9 mouse cellular contexts compared by ENCODE assay signal in genomic region chr15:78898507-78899001, GRCm38 (mm10). TPM values are rescaled to one million over a fixed set of nuclear protein-coding genes. Genes with fewer than 3 reads are reported as not detected.
A peak's percentile ranks its signal among the peaks of the same experiment; 100 is the strongest.
DNase-seq lines count a peak whose midpoint lies in the region; ATAC-seq and TF ChIP-seq lines count a peak whose summit lies in the region.
"Had no signal": no experiment of that assay in that cellular context is flagged by ENCODE, and none has a peak within 500 bp of the region (broad histone marks: within the 10 kb centered on the region; RNA-seq: fewer than 3 reads in every experiment).

No protein-coding gene starts in this region.

- TF ChIP-seq CTCF in kidney, adult 2 months (conservative IDR thresholded peaks at IDR 0.05; ENCODE audit: insufficient read depth, insufficient read length, low read depth, low read length): no peak

- TF ChIP-seq POLR2A in kidney, adult 2 months (IDR thresholded peaks at IDR 0.05; ENCODE audit: low read depth, low read length): no peak

- WGBS in kidney, adult 2 months: 66% methylated on average over 6 of the region's 6 CpGs
- 50% methylated on average over 6 of the region's 6 CpGs for WGBS in embryonic facial prominence, embryonic 15.5 days

- H3K4me1 ChIP-seq in kidney, adult 2 months (ENCODE audit: control insufficient read depth, insufficient read depth, low read length): no peaks in the 10 kb centered on the region
- peaks cover 81% of the 10 kb centered on the region for H3K4me1 ChIP-seq in embryonic facial prominence, embryonic 15.5 days

- no peaks in the 10 kb centered on the region for H3K9me3 ChIP-seq in embryonic facial prominence, embryonic 15.5 days (replicated peaks)

- no peak for DNase-seq in kidney, adult 2 months
- no peak for DNase-seq in kidney, postnatal 25 days
- peak; percentile 70 for DNase-seq in ES-CJ7 (ENCODE audit: low read depth, low spot score)
- no peak for DNase-seq in cerebellum, adult 18-20 months
- no peak for DNase-seq in urinary bladder, postnatal 36 days (ENCODE audit: low spot score in 2 of 2)
- DNase-seq in urinary bladder, adult 18-20 months (ENCODE audit: low spot score in 2 of 2): no peak

- H3K36me3 ChIP-seq in kidney, adult 2 months (ENCODE audit: control insufficient read depth, insufficient read depth, low read length): no peaks in the 10 kb centered on the region
- peaks cover 11% of the 10 kb centered on the region for H3K36me3 ChIP-seq in embryonic facial prominence, embryonic 15.5 days

- H3K27me3 ChIP-seq in kidney, adult 2 months (replicated peaks; ENCODE audit: control insufficient read depth, insufficient read depth, low read length): no peaks in the 10 kb centered on the region
- H3K27me3 ChIP-seq in embryonic facial prominence, embryonic 15.5 days: no peaks in the 10 kb centered on the region

- ATAC-seq in embryonic facial prominence, embryonic 15.5 days (ENCODE audit: insufficient number of reproducible peaks, low FRiP score, low TSS enrichment, low read depth): no peak
- peak; percentile 37; the same call in 1 of the 2 replicates for ATAC-seq in neutrophil, adult 5-6 weeks (ENCODE audit: extremely low read depth, insufficient number of reproducible peaks, low FRiP score, poor library complexity, severe bottlenecking)

- peak overlapping the region; percentile 65 for H3K4me2 ChIP-seq in embryonic facial prominence, embryonic 15.5 days (replicated peaks)

- no peak overlapping the region for H3K4me3 ChIP-seq in kidney, adult 2 months (ENCODE audit: insufficient read depth, low read depth, low read length)
- H3K4me3 ChIP-seq in embryonic facial prominence, embryonic 15.5 days (replicated peaks): peak overlapping the region; percentile 76

- H3K9ac ChIP-seq in embryonic facial prominence, embryonic 15.5 days: no peak overlapping the region

- H3K27ac ChIP-seq in kidney, adult 2 months (ENCODE audit: insufficient read depth, low read depth, low read length): peak overlapping the region; percentile 8; the same call in 1 of the 2 replicates
- H3K27ac ChIP-seq in embryonic facial prominence, embryonic 15.5 days (replicated peaks): peak overlapping the region; percentile 53

RNA-seq across cellular contexts. Expression of gene Gm49510, which starts 0.9 kb away (rescaled TPM):
- 0.03 TPM in 1 of 2 replicates, not detected in the other for polyA plus RNA-seq in kidney, adult 2 months (2012; rRNA removed)
- polyA plus RNA-seq in embryonic facial prominence, embryonic 15.5 days (2015; fragmentation: Nextera tagmentation; extraction: Ambion mirVana): 0.71 and 0.85 TPM in 2 replicates
- 1.0 and 2.3 TPM in 2 replicates for total RNA-seq in neutrophil, adult 5-6 weeks (2017)
- total RNA-seq: layer of hippocampus, postnatal 10 days had no signal

RNA-seq across cellular contexts. Expression of gene Sh3bp1, which starts 1.0 kb away (rescaled TPM):
- 26.2 and 30.0 TPM in 2 replicates for polyA plus RNA-seq in kidney, adult 2 months (2012; rRNA removed)
- polyA plus RNA-seq in embryonic facial prominence, embryonic 15.5 days (2015; fragmentation: Nextera tagmentation; extraction: Ambion mirVana): 56.7 and 68.1 TPM in 2 replicates
- 31.8 and 39.0 TPM in 2 replicates for total RNA-seq in neutrophil, adult 5-6 weeks (2017)

RNA-seq across cellular contexts. Expression of gene Pdxp, which starts 15.2 kb away (rescaled TPM):
- 1.7 and 1.9 TPM in 2 replicates for polyA plus RNA-seq in kidney, adult 2 months (2012; rRNA removed)
- 17.3 and 19.9 TPM in 2 replicates for polyA plus RNA-seq in embryonic facial prominence, embryonic 15.5 days (2015; fragmentation: Nextera tagmentation; extraction: Ambion mirVana)
- 2.1 and 3.7 TPM in 2 replicates for total RNA-seq in neutrophil, adult 5-6 weeks (2017)

RNA-seq across cellular contexts. Expression of gene Gga1, which starts 21.6 kb away (rescaled TPM):
- 56.5 and 68.1 TPM in 2 replicates for polyA plus RNA-seq in kidney, adult 2 months (2012; rRNA removed)
- 56.0 and 62.0 TPM in 2 replicates for polyA plus RNA-seq in embryonic facial prominence, embryonic 15.5 days (2015; fragmentation: Nextera tagmentation; extraction: Ambion mirVana)
- 37.2 and 39.5 TPM in 2 replicates for total RNA-seq in neutrophil, adult 5-6 weeks (2017)

RNA-seq across cellular contexts. Expression of gene Lgals1, which starts 28.0 kb away (rescaled TPM):
- 310 and 318 TPM in 2 replicates for polyA plus RNA-seq in kidney, adult 2 months (2012; rRNA removed)
- 2,635 and 2,725 TPM in 2 replicates for polyA plus RNA-seq in embryonic facial prominence, embryonic 15.5 days (2015; fragmentation: Nextera tagmentation; extraction: Ambion mirVana)
- 31.7 and 43.2 TPM in 2 replicates for total RNA-seq in neutrophil, adult 5-6 weeks (2017)
